Mouse (Mus musculus): ENCODE data around the gene Fam196a.

The Fam196a gene

DNA sequence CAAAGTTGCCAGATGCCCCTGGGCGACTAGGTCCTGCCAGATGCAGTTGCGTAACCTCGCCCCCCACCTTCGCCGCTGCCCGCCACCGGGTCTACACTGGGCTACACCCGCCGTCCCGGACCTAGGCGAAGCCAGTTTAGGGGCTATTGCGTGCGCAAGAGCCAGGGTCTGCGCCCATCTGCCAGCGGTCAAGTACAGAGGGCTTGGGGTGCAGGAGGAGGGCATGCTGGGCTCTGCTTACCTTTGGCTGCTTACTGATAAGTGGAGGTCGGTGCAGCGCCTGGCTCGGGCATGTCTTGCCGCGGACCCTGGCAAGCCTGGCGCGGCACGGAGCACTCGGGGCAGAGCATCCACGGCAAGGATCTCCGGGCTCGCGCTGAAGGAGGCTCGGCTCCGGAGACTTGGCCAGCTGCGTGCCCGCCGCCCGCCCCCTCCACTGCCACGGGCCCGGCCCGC, 731 bp downstream of the Fam196a start:
- no peaks in the 10 kb centered on the region for H3K9me3 ChIP-seq (ENCODE audit: low read length)
- H3K36me3 ChIP-seq (ENCODE audit: insufficient read depth, low read length): no peaks in the 10 kb centered on the region
- no peak for TF ChIP-seq POU5F1 (IDR thresholded peaks at IDR 0.05; ENCODE audit: borderline replicate concordance, low read length)
- no peak for TF ChIP-seq NANOG (IDR thresholded peaks at IDR 0.05; ENCODE audit: borderline replicate concordance, low read length)
- no peak for TF ChIP-seq CTCF (conservative IDR thresholded peaks at IDR 0.05; ENCODE audit: low read length)
- peaks cover 37% of the 10 kb centered on the region for H3K27me3 ChIP-seq (ENCODE audit: insufficient read depth, low read length)
- H3K4me3 ChIP-seq (replicated peaks; ENCODE audit: low read length): peak overlapping the region; percentile 82
- H3K4me1 ChIP-seq (replicated peaks; ENCODE audit: low read depth, low read length): peaks cover 33% of the 10 kb centered on the region

DNA sequence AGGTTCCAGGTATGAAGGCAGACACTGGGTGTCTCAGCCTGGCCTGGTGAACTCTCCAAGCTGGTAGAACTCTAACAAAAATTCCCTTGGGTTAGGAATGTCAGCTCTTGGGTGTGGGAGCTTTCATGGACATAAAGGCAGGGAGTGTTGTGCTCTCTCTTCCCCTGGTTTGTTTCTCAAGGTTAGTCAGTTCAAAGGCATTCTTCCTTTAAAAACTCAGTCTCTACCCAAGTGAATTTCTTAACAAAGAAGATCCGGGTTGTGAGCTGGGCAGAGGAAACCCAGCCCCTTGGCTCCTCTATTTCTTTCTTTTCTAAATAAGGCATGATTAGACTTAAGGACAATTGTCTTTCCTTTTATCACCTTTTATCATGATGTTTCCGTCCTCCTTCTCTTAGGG, 6.3 kb downstream of the Fam196a start:
- H3K9me3 ChIP-seq (ENCODE audit: low read length): no peaks in the 10 kb centered on the region
- peaks cover 35% of the 10 kb centered on the region for H3K4me1 ChIP-seq (replicated peaks; ENCODE audit: low read depth, low read length)
- H3K36me3 ChIP-seq (ENCODE audit: insufficient read depth, low read length): no peaks in the 10 kb centered on the region; the same call in 1 of the 2 replicates
- peaks cover 15% of the 10 kb centered on the region for H3K27me3 ChIP-seq (ENCODE audit: insufficient read depth, low read length)
- H3K4me3 ChIP-seq (replicated peaks; ENCODE audit: low read length): no peak overlapping the region
- TF ChIP-seq NANOG (IDR thresholded peaks at IDR 0.05; ENCODE audit: borderline replicate concordance, low read length): peak; percentile 19; the same call in 1 of the 2 replicates
- no peak for TF ChIP-seq POU5F1 (IDR thresholded peaks at IDR 0.05; ENCODE audit: borderline replicate concordance, low read length)
- TF ChIP-seq CTCF (conservative IDR thresholded peaks at IDR 0.05; ENCODE audit: low read length): no peak

DNA sequence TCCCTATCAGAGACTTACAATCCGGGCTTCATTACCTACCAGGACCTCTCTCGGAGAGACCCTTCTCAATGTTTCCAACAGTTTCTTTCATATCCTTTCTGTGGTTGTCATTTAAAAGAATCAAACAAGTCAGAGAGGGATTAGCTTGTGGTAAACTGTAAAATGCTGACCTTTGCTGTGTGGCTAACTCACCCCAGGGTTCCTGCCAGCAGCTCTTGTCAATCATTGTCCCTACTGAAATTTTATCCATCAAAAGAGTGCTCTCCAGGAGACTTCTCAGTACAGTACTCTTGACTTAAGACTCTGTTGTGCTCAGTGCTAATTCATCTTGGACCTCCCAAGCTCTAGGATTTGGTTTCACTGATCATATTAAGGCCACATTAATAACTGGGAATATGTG, 36.2 kb downstream of the Fam196a start:
- TF ChIP-seq NANOG (IDR thresholded peaks at IDR 0.05; ENCODE audit: borderline replicate concordance, low read length): no peak
- TF ChIP-seq POU5F1 (IDR thresholded peaks at IDR 0.05; ENCODE audit: borderline replicate concordance, low read length): no peak
- no peak for TF ChIP-seq CTCF (conservative IDR thresholded peaks at IDR 0.05; ENCODE audit: low read length)
- H3K9me3 ChIP-seq (ENCODE audit: low read length): no peaks in the 10 kb centered on the region
- H3K36me3 ChIP-seq (ENCODE audit: insufficient read depth, low read length): no peaks in the 10 kb centered on the region; the same call in 1 of the 2 replicates

GRCm38 (mm10) chr7:134899462-134899861, 38.8 kb downstream of the Fam196a start:
- no peaks in the 10 kb centered on the region for H3K9me3 ChIP-seq (ENCODE audit: low read length)
- TF ChIP-seq POU5F1 (IDR thresholded peaks at IDR 0.05; ENCODE audit: borderline replicate concordance, low read length): no peak
- no peaks in the 10 kb centered on the region for H3K27me3 ChIP-seq (ENCODE audit: insufficient read depth, low read length)
- no peak overlapping the region for H3K4me3 ChIP-seq (replicated peaks; ENCODE audit: low read length)
- no peaks in the 10 kb centered on the region for H3K4me1 ChIP-seq (replicated peaks; ENCODE audit: low read depth, low read length)
- peaks cover 5% of the 10 kb centered on the region; the same call in 1 of the 2 replicates for H3K36me3 ChIP-seq (ENCODE audit: insufficient read depth, low read length)

More for the DNA sequence above, 36.2 kb downstream of the Fam196a start:
- Histone ChIP-seq H3K4me1 (replicated peaks; ENCODE audit: low read depth, low read length) (no peaks in the 10 kb centered on the region), H3K27me3 (ENCODE audit: insufficient read depth, low read length) (no peaks in the 10 kb centered on the region), H3K4me3 (replicated peaks; ENCODE audit: low read length) (no peak overlapping the region)

DNA sequence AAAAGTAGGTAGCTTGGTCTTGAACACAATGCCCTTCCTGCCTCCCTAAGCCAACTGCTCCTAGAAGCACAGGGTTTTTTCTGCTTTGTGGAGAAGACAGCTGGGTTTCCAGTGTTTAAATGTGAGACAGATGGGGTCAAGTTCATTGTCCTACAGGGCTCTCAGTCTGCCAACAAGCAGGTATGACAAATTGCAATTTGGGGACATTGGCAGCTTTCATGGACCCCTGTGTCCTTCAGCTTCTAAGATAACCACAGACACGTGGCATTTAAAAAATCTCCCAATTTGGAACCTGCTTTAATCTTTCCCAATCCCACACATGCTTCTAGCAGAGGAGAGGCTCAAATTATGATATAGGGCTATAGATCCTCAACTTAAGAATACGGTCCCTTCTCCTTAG, 43.6 kb downstream of the Fam196a start:
- Histone ChIP-seq H3K4me3 (replicated peaks; ENCODE audit: low read length) (no peak overlapping the region), H3K36me3 (ENCODE audit: insufficient read depth, low read length) (peaks cover 5% of the 10 kb centered on the region; the same call in 1 of the 2 replicates)

GRCm38 (mm10) chr7:134892972-134893371, 45.3 kb downstream of the Fam196a start:
- Histone ChIP-seq H3K27me3 (ENCODE audit: insufficient read depth, low read length) (no peaks in the 10 kb centered on the region), H3K4me1 (replicated peaks; ENCODE audit: low read depth, low read length) (0 out of 2 replicates have a peak, but pooled peaks cover 7% of the 10 kb centered on the region), H3K9me3 (ENCODE audit: low read length) (no peaks in the 10 kb centered on the region), H3K4me3 (replicated peaks; ENCODE audit: low read length) (no peak overlapping the region), H3K36me3 (ENCODE audit: insufficient read depth, low read length) (peaks cover 5% of the 10 kb centered on the region; the same call in 1 of the 2 replicates)
- TF ChIP-seq POU5F1 (IDR thresholded peaks at IDR 0.05; ENCODE audit: borderline replicate concordance, low read length): no peak
- TF ChIP-seq NANOG (IDR thresholded peaks at IDR 0.05; ENCODE audit: borderline replicate concordance, low read length): no peak
- TF ChIP-seq CTCF (conservative IDR thresholded peaks at IDR 0.05; ENCODE audit: low read length): peak; percentile 63

More for the DNA sequence above, 43.6 kb downstream of the Fam196a start:
- TF ChIP-seq CTCF (conservative IDR thresholded peaks at IDR 0.05; ENCODE audit: low read length) (no peak), POU5F1 (IDR thresholded peaks at IDR 0.05; ENCODE audit: borderline replicate concordance, low read length) (no peak), NANOG (IDR thresholded peaks at IDR 0.05; ENCODE audit: borderline replicate concordance, low read length) (no peak)
- Histone ChIP-seq H3K27me3 (ENCODE audit: insufficient read depth, low read length) (no peaks in the 10 kb centered on the region), H3K4me1 (replicated peaks; ENCODE audit: low read depth, low read length) (0 out of 2 replicates have a peak, but pooled peaks cover 7% of the 10 kb centered on the region), H3K9me3 (ENCODE audit: low read length) (no peaks in the 10 kb centered on the region)

GRCm38 (mm10) chr7:134892449-134892871, 45.8 kb downstream of the Fam196a start:
- no peaks in the 10 kb centered on the region for H3K9me3 ChIP-seq (ENCODE audit: low read length)
- H3K36me3 ChIP-seq (ENCODE audit: insufficient read depth, low read length): peaks cover 5% of the 10 kb centered on the region; the same call in 1 of the 2 replicates
- TF ChIP-seq NANOG (IDR thresholded peaks at IDR 0.05; ENCODE audit: borderline replicate concordance, low read length) (no peak), POU5F1 (IDR thresholded peaks at IDR 0.05; ENCODE audit: borderline replicate concordance, low read length) (no peak), CTCF (conservative IDR thresholded peaks at IDR 0.05; ENCODE audit: low read length) (no peak)
- H3K4me3 ChIP-seq (replicated peaks; ENCODE audit: low read length): no peak overlapping the region
- H3K4me1 ChIP-seq (replicated peaks; ENCODE audit: low read depth, low read length): peaks cover 9% of the 10 kb centered on the region; the same call in 1 of the 2 replicates
- H3K27me3 ChIP-seq (ENCODE audit: insufficient read depth, low read length): no peaks in the 10 kb centered on the region

DNA sequence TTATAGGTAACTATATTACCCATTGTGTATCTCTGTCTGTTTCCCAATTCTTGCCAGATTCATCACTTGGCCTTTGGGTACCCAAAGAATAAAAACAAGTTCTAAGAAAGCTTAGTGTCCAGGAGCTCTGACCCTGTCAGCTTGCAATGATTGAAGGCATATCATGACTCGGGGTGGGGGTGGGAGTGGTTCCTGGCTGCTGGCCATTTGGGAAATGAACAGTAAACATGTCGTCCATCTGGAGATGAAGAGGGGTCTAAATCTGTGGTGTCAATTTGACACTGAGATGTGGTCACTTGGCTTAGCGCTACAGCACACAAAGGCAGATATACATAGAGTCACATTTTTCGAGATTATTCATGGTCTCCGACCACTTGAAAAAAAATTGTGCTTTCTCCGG, 54.7 kb downstream of the Fam196a start:
- peaks cover 13% of the 10 kb centered on the region; the same call in 1 of the 2 replicates for H3K36me3 ChIP-seq (ENCODE audit: insufficient read depth, low read length)
- H3K4me1 ChIP-seq (replicated peaks; ENCODE audit: low read depth, low read length): peaks cover 2% of the 10 kb centered on the region
- H3K9me3 ChIP-seq (ENCODE audit: low read length): no peaks in the 10 kb centered on the region
- no peak overlapping the region for H3K4me3 ChIP-seq (replicated peaks; ENCODE audit: low read length)
- TF ChIP-seq CTCF (conservative IDR thresholded peaks at IDR 0.05; ENCODE audit: low read length) (no peak), NANOG (IDR thresholded peaks at IDR 0.05; ENCODE audit: borderline replicate concordance, low read length) (no peak), POU5F1 (IDR thresholded peaks at IDR 0.05; ENCODE audit: borderline replicate concordance, low read length) (no peak)
- no peaks in the 10 kb centered on the region for H3K27me3 ChIP-seq (ENCODE audit: insufficient read depth, low read length)

GRCm38 (mm10) chr7:134880431-134880830, 57.8 kb downstream of the Fam196a start:
- Histone ChIP-seq H3K9me3 (ENCODE audit: low read length) (no peaks in the 10 kb centered on the region), H3K36me3 (ENCODE audit: insufficient read depth, low read length) (peaks cover 34% of the 10 kb centered on the region), H3K4me1 (replicated peaks; ENCODE audit: low read depth, low read length) (no peaks in the 10 kb centered on the region; the same call in 1 of the 2 replicates), H3K27me3 (ENCODE audit: insufficient read depth, low read length) (no peaks in the 10 kb centered on the region), H3K4me3 (replicated peaks; ENCODE audit: low read length) (no peak overlapping the region)
- TF ChIP-seq NANOG (IDR thresholded peaks at IDR 0.05; ENCODE audit: borderline replicate concordance, low read length) (no peak), CTCF (conservative IDR thresholded peaks at IDR 0.05; ENCODE audit: low read length) (no peak)

Data from E14TG2a.4 (cell line).